Mouse (Mus musculus) bone marrow macrophage, adult 2 months (primary cell): ENCODE results near the gene Celf6.

Source experiments
- CTCF ChIP-seq: IDR thresholded peaks from 2 replicates; pipeline ENCODE4 v1.5.1; 2012; ENCODE audit warnings: low read depth, mild to moderate bottlenecking, low read length, moderate library complexity
- POLR2A ChIP-seq: IDR thresholded peaks from 2 replicates; pipeline ENCODE4 v1.6.1; 2012; ENCODE audit warnings: mild to moderate bottlenecking, low read depth, low read length, borderline replicate concordance

DNA sequence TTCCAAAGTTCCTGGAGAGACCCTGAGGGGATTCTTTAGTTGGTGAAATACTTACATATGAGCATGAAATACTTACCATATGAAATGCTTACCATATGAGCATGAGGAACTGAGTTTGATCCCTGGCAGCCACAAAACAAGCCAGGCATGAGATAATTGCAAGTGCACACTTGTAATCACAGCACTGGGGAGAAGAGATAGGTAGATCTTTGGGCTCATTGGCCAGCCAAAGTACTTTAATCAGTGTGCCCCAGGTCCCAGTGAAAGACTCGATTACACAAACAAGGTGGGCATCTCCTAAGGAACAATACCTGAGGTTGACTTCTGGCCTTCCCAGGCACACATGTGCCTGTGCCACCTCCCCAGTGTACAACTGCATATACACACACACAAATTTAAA lies 60.7 kb downstream of the Celf6 start:
- TF ChIP-seq POLR2A (no peak), CTCF (no peak)
